Mouse (Mus musculus): ENCODE results near the gene Gm49320. TPM values are rescaled to one million over a fixed set of nuclear protein-coding genes. Genes with fewer than 3 reads are reported as not detected.
"Not testable (repeated sequence)": the region's sequence is repeated elsewhere in the genome, so short reads cannot be mapped to it uniquely, and the experiment has no call there.

Gene Gm49320
- polyA plus RNA-seq, 1 experiment from 2014 or later = 1.1 TPM

DNA sequence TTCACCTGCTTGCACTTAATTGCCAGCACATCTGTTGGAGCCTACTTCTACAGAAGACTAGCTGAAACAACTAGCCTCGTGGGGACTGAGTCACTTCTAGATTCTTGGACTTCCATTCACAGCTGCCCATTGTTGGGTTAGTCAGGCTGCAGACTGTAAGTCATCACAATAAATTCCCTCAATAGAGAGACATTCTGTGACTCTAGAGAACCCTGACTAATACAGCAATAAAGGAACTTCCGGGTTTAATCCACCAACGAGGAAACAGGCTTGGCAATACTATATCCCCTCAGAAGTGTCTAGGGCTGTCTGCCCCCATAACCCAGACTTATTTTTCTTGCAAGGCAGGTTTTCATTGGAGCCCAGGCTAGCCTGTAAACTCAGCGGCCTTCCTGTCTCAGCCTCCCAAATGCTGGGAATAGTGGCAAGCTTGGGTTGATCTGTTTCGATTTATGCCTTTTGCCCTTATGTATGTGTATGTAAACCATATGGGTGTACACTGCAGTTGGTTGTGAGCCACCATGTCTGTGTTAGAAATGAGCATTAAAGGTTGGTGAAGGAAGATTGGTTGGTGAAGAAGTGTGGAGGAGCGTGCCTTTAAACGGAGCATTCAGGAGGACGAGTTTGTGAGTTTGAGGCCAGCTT is 13.6 kb downstream of the Gm49320 start:
- ATAC-seq (ENCODE audit: low read depth) (no peak), DNase-seq (ENCODE audit: low spot score) (no peak)
- Histone ChIP-seq H3K27ac (replicated peaks; ENCODE audit: low read depth, low read length) (peak overlapping the region; percentile 90; the same call in 1 of the 2 replicates), H3K36me3 (ENCODE audit: control insufficient read depth, insufficient read depth, low read length) (peaks cover 54% of the 10 kb centered on the region), H3K4me2 (ENCODE audit: low read depth, low read length) (peak overlapping the region; percentile 80), H3K4me1 (ENCODE audit: control insufficient read depth, insufficient read depth, low read length) (peaks cover 18% of the 10 kb centered on the region), H3K4me3 (ENCODE audit: low read depth, low read length) (peak overlapping the region; percentile 77), H3K9me3 (ENCODE audit: control insufficient read depth, low read length) (no peaks in the 10 kb centered on the region), H3K27me3 (replicated peaks; ENCODE audit: control insufficient read depth, insufficient read depth, low read length) (no peaks in the 10 kb centered on the region), H3K9ac (ENCODE audit: low read depth, low read length) (peak overlapping the region; percentile 86)
- 48% methylated on average over 8 of the region's 8 CpGs for WGBS

DNA sequence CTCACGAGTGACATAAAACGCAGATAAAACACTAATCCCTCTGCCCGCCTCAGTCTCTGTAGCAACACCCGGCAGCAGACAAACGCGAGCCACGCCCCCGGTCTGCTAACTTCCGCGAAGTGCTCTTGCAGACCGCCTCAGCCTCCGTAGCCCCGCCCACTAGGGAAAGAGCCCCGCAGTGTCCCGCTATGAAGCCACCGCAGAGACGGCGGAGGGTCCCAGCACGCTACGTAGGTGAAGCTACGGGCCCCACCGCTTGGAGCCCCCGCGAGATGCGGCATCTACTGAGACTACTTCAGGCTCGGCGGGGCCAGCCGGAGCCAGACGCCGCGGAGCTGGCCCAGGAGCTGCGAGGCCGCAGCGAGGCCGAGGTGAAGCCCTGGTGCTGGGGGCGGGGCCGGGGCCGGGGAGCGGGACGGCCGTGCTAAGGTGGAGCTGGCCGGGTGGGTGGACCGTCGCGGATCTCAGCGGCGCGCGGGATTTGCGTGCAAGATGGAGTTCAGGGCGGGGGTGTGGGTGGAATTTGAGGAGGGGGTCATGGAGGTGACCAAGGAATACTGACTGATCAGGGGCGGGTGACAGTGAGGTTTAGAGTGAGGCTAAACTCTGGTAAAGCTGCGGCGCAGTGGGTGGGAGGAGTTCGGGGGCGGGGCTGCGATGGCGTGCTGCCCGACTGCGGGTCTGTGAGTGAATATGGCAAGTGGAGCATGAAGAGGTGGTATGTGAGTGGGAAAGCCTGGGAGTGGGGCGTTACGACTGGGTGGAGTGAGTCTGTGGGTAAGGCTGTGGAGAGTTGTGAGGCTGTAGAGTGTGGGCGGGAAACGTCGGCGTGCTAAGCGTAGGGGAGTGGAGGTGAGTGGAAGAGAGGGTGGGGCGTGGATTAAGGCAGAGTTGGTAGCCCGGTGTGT is 14.5 kb downstream of the Gm49320 start, which contains the start of gene Snapc2:
TSS of gene Snapc2 (plus strand) at position 147 of the 908 bp plus-strand sequence.
- Histone ChIP-seq H3K27ac (replicated peaks; ENCODE audit: low read depth, low read length) (peak within 1 kb of the TSS; percentile 90), H3K9ac (ENCODE audit: low read depth, low read length) (peak within 1 kb of the TSS; percentile 86), H3K4me3 (ENCODE audit: low read depth, low read length) (peak within 1 kb of the TSS; percentile 77), H3K36me3 (ENCODE audit: control insufficient read depth, insufficient read depth, low read length) (peaks cover 46% of the 10 kb centered on the region), H3K27me3 (replicated peaks; ENCODE audit: control insufficient read depth, insufficient read depth, low read length) (no peaks in the 10 kb centered on the region), H3K4me1 (ENCODE audit: control insufficient read depth, insufficient read depth, low read length) (peaks cover 18% of the 10 kb centered on the region), H3K9me3 (ENCODE audit: control insufficient read depth, low read length) (no peaks in the 10 kb centered on the region), H3K4me2 (ENCODE audit: low read depth, low read length) (peak within 1 kb of the TSS; percentile 80)
- DNase-seq (ENCODE audit: low spot score) (peak; percentile 98), ATAC-seq (ENCODE audit: low read depth) (peak; percentile 91)
- WGBS = under 1% methylated on average over 42 of the region's 69 CpGs

DNA sequence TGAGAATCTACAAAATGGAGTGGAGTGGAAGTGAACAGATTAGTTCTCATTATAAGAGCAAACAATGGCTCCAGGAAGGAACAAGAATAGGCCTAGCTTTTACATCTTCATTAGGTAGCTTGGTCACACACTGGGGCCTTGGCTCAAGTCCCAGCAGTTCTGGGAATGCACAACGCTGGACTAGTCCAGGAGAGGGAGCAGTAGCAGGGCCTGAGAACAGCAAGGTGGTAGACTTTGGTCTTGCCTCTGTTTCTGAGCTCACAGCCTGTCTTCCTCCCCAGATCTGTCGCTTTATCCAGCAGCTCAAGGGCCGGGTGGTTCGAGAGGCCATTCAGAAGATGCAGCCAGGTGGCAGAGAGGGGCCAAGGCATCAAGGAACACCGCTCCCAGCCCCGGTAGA is 15.3 kb downstream of the Gm49320 start:
- Histone ChIP-seq H3K4me2 (ENCODE audit: low read depth, low read length) (peak overlapping the region; percentile 80), H3K27ac (replicated peaks; ENCODE audit: low read depth, low read length) (peak overlapping the region; percentile 90)
- no peak for ATAC-seq (ENCODE audit: low read depth)

DNA sequence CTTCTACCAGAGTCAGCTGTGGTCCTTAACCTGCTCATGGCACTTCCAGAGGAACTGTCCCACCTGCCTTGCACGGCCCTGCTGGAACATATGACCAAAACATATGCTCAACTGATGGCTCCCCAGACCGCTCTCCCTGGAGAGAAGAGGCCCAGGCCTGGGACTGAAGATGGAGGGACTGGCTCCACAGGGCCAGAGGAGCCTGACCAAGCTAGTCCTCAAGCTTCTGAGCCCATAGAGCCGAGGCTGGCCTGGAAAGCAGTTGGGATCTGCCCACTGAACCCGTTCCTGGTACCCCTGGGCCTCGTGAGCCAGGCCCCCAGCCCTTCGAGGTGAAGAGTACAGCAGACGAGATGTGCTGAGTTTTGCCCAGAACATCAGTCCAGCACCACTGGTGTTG is 16.8 kb downstream of the Gm49320 start:
- ATAC-seq (ENCODE audit: low read depth); H3K27me3 ChIP-seq (replicated peaks; ENCODE audit: control insufficient read depth, insufficient read depth, low read length); H3K4me3 ChIP-seq (ENCODE audit: low read depth, low read length); H3K9me3 ChIP-seq (ENCODE audit: control insufficient read depth, low read length); H3K9ac ChIP-seq (ENCODE audit: low read depth, low read length); DNase-seq (ENCODE audit: low spot score); H3K4me2 ChIP-seq (ENCODE audit: low read depth, low read length); H3K27ac ChIP-seq (replicated peaks; ENCODE audit: low read depth, low read length): not testable (repeated sequence)
- H3K4me1 ChIP-seq (ENCODE audit: control insufficient read depth, insufficient read depth, low read length) = peaks cover 18% of the 10 kb centered on the region
- H3K36me3 ChIP-seq (ENCODE audit: control insufficient read depth, insufficient read depth, low read length) = peaks cover 42% of the 10 kb centered on the region
- WGBS = 90% methylated on average over 7 of the region's 7 CpGs

More for the DNA sequence above, 15.3 kb downstream of the Gm49320 start:
- peak; percentile 80 for DNase-seq (ENCODE audit: low spot score)
- Histone ChIP-seq H3K9ac (ENCODE audit: low read depth, low read length) (peak overlapping the region; percentile 86), H3K9me3 (ENCODE audit: control insufficient read depth, low read length) (no peaks in the 10 kb centered on the region), H3K36me3 (ENCODE audit: control insufficient read depth, insufficient read depth, low read length) (peaks cover 38% of the 10 kb centered on the region), H3K4me1 (ENCODE audit: control insufficient read depth, insufficient read depth, low read length) (peaks cover 15% of the 10 kb centered on the region), H3K4me3 (ENCODE audit: low read depth, low read length) (peak overlapping the region; percentile 77), H3K27me3 (replicated peaks; ENCODE audit: control insufficient read depth, insufficient read depth, low read length) (no peaks in the 10 kb centered on the region)
- WGBS = 57% methylated on average over 6 of the region's 6 CpGs

DNA sequence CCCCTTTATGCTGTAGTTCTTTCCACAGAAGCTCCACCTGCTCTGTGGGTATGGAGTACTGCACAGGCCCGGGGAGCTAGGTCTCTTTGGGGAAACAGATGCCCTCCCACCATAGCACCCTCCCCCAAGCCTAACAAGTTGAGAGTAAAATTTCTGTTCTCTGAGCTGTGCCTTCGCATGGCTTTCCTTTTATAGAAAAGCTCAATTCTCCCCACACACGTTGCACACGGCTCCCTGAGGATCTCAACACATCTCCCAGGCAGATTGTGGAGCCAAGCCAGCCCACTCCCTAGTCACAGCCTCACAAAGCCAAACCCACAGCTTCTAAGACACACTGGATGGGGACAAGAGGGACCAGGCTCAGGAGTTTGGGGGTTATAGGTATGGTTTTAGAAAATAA is 18.2 kb downstream of the Gm49320 start:
- DNase-seq (ENCODE audit: low spot score) = peak; percentile 24
- Histone ChIP-seq H3K27ac (replicated peaks; ENCODE audit: low read depth, low read length) (0 out of 2 replicates have a peak overlapping the region, but pooled peaks have one; percentile 0), H3K4me2 (ENCODE audit: low read depth, low read length) (peak overlapping the region; percentile 75), H3K4me3 (ENCODE audit: low read depth, low read length) (no peak overlapping the region), H3K4me1 (ENCODE audit: control insufficient read depth, insufficient read depth, low read length) (peaks cover 18% of the 10 kb centered on the region; the same call in 1 of the 2 replicates), H3K9ac (ENCODE audit: low read depth, low read length) (0 out of 2 replicates have a peak overlapping the region, but pooled peaks have one; percentile 22), H3K9me3 (ENCODE audit: control insufficient read depth, low read length) (no peaks in the 10 kb centered on the region), H3K27me3 (replicated peaks; ENCODE audit: control insufficient read depth, insufficient read depth, low read length) (no peaks in the 10 kb centered on the region), H3K36me3 (ENCODE audit: control insufficient read depth, insufficient read depth, low read length) (peaks cover 56% of the 10 kb centered on the region)
- ATAC-seq (ENCODE audit: low read depth) = no peak
- 43% methylated on average over 4 of the region's 4 CpGs for WGBS

DNA sequence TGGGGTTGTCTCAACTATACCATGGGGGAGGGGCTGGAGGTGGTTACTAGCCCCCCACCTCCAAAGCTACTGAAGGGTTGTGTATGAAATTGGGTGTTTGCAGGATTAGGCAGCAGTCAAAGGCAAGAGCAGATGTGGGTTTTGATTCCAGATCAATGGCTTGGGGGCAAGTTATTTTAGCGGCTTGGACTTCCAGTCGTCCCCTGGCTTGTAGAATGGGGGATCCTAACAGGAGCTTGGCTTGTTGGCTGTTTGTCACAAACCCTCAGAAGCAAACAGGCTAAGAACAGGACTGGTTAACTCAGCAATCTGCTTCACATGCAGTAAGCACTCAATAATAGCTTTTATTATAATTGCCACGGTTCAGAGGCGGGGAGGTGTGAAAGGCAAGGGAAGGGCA is 18.7 kb downstream of the Gm49320 start:
- H3K9me3 ChIP-seq (ENCODE audit: control insufficient read depth, low read length) = no peaks in the 10 kb centered on the region
- 0 out of 2 replicates have a peak overlapping the region, but pooled peaks have one; percentile 78 for H3K4me3 ChIP-seq (ENCODE audit: low read depth, low read length)
- DNase-seq (ENCODE audit: low spot score) (no peak), ATAC-seq (ENCODE audit: low read depth) (no peak)
- no peaks in the 10 kb centered on the region for H3K27me3 ChIP-seq (replicated peaks; ENCODE audit: control insufficient read depth, insufficient read depth, low read length)
- H3K9ac ChIP-seq (ENCODE audit: low read depth, low read length) = peak overlapping the region; percentile 82; the same call in 1 of the 2 replicates
- no peak overlapping the region for H3K27ac ChIP-seq (replicated peaks; ENCODE audit: low read depth, low read length)
- WGBS = 74% methylated on average over 4 of the region's 4 CpGs
- peak overlapping the region; percentile 75 for H3K4me2 ChIP-seq (ENCODE audit: low read depth, low read length)
- peaks cover 61% of the 10 kb centered on the region for H3K36me3 ChIP-seq (ENCODE audit: control insufficient read depth, insufficient read depth, low read length)
- peaks cover 16% of the 10 kb centered on the region; the same call in 1 of the 2 replicates for H3K4me1 ChIP-seq (ENCODE audit: control insufficient read depth, insufficient read depth, low read length)

DNA sequence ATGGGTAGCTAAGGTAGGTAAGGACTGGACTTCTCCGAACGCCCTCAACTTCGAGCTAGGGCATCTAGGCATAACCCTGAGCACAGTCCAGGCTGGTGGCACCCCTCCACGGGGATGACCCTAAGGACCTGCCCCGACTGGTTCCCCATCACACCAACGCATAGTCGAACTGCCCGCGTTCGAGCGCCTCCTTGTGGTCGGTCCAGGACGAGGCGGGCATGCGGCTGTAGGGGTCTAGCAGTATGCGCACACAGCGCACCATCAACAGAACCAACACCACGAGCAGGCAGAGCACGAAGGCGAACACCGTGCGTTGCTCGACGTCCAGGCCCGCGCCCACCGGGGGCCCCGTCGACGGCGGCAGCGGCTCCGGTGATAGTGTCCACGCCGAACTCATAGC is 19.6 kb downstream of the Gm49320 start:
- H3K27ac ChIP-seq (replicated peaks; ENCODE audit: low read depth, low read length) = peak overlapping the region; percentile 86
- peak overlapping the region; percentile 78 for H3K4me3 ChIP-seq (ENCODE audit: low read depth, low read length)
- no peaks in the 10 kb centered on the region for H3K9me3 ChIP-seq (ENCODE audit: control insufficient read depth, low read length)
- H3K4me2 ChIP-seq (ENCODE audit: low read depth, low read length) = peak overlapping the region; percentile 75
- DNase-seq (ENCODE audit: low spot score) (peak; percentile 80), ATAC-seq (ENCODE audit: low read depth) (peak; percentile 69)
- peak overlapping the region; percentile 82 for H3K9ac ChIP-seq (ENCODE audit: low read depth, low read length)
- WGBS = 2% methylated on average over 19 of the region's 35 CpGs
- H3K4me1 ChIP-seq (ENCODE audit: control insufficient read depth, insufficient read depth, low read length) = peaks cover 13% of the 10 kb centered on the region; the same call in 1 of the 2 replicates
- H3K27me3 ChIP-seq (replicated peaks; ENCODE audit: control insufficient read depth, insufficient read depth, low read length) = no peaks in the 10 kb centered on the region
- H3K36me3 ChIP-seq (ENCODE audit: control insufficient read depth, insufficient read depth, low read length) = peaks cover 70% of the 10 kb centered on the region

DNA sequence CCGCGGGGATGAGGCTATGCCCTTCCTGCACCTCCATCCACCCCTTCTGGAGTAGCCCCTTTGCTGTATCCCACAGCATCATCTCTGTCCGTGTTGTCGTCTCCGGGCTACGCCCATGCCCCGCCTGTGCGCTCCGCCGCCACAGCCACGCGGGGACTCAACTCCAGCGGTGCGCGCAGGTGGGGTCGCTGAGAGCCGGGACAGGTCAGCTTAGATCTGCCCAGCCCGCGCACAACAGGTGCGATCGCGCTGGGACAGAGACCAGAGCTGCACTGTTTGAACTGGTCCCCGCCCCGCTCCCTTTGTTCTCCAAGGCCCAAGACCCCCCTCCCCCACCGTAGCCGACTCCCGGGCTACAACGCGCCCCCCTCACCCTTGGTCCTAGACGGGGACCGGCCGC is 20.0 kb downstream of the Gm49320 start:
- ATAC-seq (ENCODE audit: low read depth) (peak; percentile 65), DNase-seq (ENCODE audit: low spot score) (peak; percentile 74)
- Histone ChIP-seq H3K27me3 (replicated peaks; ENCODE audit: control insufficient read depth, insufficient read depth, low read length) (no peaks in the 10 kb centered on the region), H3K4me2 (ENCODE audit: low read depth, low read length) (peak overlapping the region; percentile 75), H3K9ac (ENCODE audit: low read depth, low read length) (peak overlapping the region; percentile 82), H3K4me3 (ENCODE audit: low read depth, low read length) (peak overlapping the region; percentile 78), H3K9me3 (ENCODE audit: control insufficient read depth, low read length) (no peaks in the 10 kb centered on the region), H3K36me3 (ENCODE audit: control insufficient read depth, insufficient read depth, low read length) (peaks cover 74% of the 10 kb centered on the region), H3K27ac (replicated peaks; ENCODE audit: low read depth, low read length) (peak overlapping the region; percentile 86), H3K4me1 (ENCODE audit: control insufficient read depth, insufficient read depth, low read length) (peaks cover 13% of the 10 kb centered on the region; the same call in 1 of the 2 replicates)
- WGBS = 0% methylated on average over 25 of the region's 32 CpGs

Data from embryonic facial prominence, embryonic 14.5 days (tissue).